Mouse (Mus musculus) kidney, adult 8-10 months (tissue): ENCODE measurements at regions not wholly inside any gene's neighbourhood (a gene's known extent, or its start where the extent isn't known, plus 50 kb on each side); places are given as distances from the start of the nearest gene placed in this dataset.

Experiments
- DNase-seq, 2 experiments: peaks; one replicate each; pipeline ENCODE4 v3.0.0; 2022

- DNase-seq = no peak
Observed at GRCm38 (mm10) chr2:75422798-75423685, 236.0 kb upstream of the Hnrnpa3 start.

- no peak for DNase-seq
Observed at GRCm38 (mm10) chr2:75423872-75424271, 235.2 kb upstream of the Hnrnpa3 start.

- DNase-seq = no peak
Observed at GRCm38 (mm10) chr2:75424363-75424762, 234.7 kb upstream of the Hnrnpa3 start.

GRCm38 (mm10) chr2:75424911-75425310 is 234.2 kb upstream of the Hnrnpa3 start:
- DNase-seq = no peak

DNA sequence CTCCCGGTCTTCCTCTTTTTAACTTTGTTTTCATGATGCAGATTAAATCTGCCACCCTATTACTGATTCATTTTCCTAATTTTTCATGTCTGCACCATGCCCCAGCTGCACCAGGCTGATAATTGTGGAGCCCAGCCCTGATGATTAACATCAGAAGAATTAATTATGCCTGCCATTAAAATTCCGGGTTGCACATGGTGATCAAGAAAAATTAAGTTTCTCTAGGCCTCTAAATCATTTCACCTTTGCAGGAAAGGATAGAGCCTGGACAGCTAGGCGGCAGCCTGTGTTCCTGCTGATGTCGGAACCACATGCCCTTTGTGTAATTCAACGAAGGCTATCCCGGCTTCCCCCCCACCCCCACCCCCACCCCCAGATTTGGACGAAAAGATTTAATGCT is 233.7 kb upstream of the Hnrnpa3 start:
- DNase-seq = no peak

GRCm38 (mm10) chr2:75425791-75426190 is 233.3 kb upstream of the Hnrnpa3 start:
- no peak for DNase-seq

- DNase-seq = no peak
Observed at GRCm38 (mm10) chr2:75427936-75428458, 231.1 kb upstream of the Hnrnpa3 start.

GRCm38 (mm10) chr2:75430161-75430940 is 228.7 kb upstream of the Hnrnpa3 start:
- DNase-seq = no peak

DNA sequence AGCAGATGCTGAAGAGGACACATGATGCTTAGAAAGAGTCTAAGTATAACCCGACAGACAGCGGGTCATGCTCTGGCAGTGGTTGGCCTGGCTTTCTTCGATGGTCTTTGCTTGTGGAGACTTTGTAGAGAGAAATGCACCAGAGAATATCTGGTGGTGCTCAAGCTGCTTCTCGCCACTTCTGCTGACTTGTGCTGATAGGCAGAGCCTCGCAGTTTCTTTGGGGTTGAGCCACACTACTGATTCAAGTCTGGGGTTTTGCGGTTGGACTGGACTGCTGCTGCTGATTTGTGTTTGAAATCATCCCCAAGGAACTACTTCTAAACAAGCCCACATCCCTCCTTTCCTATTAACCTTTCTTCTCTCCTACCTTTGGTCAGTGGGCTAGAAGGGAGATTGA is 227.1 kb upstream of the Hnrnpa3 start:
- no peak for DNase-seq

DNA sequence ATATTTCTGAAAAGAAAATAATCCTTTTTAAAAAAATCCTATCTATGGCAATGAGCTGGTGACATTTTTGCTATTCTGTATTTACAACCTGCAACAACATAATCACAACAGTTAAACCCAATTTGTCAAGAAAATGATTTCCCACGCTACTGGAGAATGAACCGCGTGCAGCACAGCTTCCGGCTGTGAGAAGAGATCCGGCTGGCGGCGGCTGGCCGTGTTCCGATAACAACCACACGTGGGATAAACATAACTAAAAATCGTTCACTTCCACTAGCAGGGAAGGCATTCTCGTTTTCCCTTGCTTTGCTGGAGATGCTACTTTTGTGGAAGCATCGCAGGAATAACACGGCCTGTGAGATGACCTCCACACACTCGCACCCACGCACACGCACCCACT is 224.5 kb upstream of the Hnrnpa3 start:
- no peak for DNase-seq

- no peak for DNase-seq
Observed at GRCm38 (mm10) chr2:75439522-75440230, 219.4 kb upstream of the Hnrnpa3 start.

GRCm38 (mm10) chr2:75442632-75443031 is 216.4 kb upstream of the Hnrnpa3 start:
- DNase-seq = no peak

DNA sequence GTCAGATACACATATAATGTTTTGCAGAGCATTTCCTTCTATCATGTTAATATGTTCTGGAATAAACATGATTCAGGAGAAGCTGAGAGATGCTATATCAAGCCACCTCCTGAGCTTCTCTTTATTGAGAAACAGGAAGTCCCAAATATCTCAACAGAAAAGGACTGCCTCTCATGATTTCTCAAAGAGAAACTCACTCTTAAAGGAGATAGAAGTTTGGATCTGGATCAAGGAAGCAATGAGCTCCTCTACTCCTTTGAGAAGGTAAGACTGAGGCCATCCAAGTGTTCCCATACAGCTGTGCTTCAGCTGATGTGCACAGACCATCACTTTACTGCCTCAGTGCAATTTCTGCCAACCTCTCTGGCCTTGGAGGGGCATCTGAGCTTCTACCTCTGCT is 213.9 kb upstream of the Hnrnpa3 start:
- no peak for DNase-seq

DNA sequence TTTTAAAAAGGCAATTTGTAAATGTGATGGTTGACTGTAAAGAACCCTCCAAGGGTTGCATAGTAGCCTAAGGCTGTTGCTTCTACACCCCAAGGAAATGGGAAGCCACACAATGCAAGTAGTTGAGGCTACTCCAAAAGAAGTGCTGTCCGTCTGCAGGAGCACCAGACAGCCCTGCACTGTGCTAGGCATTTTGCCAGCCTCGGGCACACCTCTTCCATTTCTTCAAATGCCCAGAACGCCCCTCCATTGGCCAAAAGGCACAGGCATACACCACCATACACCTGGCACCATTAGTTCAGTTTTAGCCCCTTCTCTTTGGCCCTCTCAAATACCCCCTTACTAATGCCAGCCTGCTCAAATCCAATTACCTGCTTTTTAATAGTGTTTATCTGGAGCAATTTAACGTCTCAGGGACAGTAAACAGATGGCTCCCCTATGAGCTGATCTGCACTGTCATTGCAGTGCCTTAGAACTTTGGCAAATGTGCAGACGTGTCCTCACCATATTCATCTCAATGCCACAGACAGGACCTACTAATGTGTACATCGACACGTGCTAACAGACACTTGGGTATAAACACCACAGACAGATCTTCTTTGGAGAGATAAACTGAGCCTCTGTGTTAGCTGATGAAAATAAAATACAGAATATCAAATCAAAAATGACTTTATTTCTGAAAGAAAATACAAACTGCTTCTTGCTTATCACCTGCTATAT is 211.9 kb upstream of the Hnrnpa3 start:
- DNase-seq = no peak

GRCm38 (mm10) chr2:75448221-75448620 is 210.8 kb upstream of the Hnrnpa3 start:
- no peak for DNase-seq

DNA sequence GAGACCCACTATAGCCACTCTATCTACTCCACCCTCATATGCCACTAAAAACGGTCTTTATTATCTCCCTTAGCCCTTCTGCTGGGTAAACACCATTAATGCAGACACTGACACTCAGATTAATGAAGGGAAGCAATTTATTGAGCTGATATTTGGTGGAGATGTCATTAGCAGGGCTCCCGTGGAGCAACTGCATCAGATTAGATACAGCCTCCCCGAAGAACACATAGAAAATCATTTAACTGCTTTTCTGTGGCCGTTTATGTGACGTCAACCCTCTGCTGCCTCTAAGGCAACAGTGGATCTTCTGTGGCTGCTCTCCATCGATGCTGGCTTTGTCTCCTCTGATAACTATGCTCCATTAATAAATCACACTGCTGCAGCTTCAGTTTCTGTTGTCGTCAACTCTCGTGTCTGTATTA is 207.2 kb upstream of the Hnrnpa3 start:
- DNase-seq = no peak

DNA sequence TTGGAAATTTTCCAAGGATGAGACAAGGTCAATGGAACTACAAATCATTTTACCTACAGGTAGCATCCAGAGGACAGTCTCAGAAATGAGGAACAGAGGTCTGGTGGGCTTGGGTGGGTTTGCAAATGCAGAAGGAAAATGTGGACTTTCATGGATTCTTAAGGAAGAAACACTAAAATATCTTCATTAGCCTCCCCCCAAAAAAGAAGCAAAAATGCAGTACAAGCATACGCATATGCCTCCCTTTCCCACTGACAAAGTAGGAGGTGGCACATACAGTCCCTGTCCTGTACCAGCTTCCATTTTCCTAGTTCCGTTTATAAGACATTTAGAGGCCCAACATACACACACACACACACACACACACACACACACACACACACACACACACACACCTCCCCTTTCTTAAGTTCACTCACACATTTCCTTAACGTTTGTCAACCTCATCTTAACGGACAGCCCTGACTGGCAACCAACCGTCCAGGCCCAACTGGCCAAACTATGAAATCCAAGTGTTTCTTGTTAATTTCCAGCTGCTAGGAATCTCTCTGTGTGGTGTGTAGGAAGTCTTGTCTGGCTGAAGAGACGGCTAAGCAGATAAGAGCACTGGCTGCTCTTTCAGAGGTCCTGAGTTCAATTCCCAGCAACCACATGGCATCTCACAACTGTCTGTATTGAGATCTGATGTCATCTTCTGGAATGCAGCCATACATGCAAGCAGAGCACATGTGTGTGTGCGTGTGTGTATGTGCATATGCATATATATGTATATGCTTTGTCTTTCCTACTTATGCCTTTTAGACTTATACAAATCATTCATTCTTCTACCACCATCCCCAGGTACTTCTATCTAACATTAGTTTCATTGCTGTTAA is 206.6 kb upstream of the Hnrnpa3 start:
- no peak for DNase-seq

- no peak for DNase-seq
Observed at GRCm38 (mm10) chr2:75455481-75455880, 203.6 kb upstream of the Hnrnpa3 start.

GRCm38 (mm10) chr2:75456272-75456671 is 202.8 kb upstream of the Hnrnpa3 start:
- no peak for DNase-seq

GRCm38 (mm10) chr2:75457423-75457822 is 201.6 kb upstream of the Hnrnpa3 start:
- DNase-seq = no peak

DNA sequence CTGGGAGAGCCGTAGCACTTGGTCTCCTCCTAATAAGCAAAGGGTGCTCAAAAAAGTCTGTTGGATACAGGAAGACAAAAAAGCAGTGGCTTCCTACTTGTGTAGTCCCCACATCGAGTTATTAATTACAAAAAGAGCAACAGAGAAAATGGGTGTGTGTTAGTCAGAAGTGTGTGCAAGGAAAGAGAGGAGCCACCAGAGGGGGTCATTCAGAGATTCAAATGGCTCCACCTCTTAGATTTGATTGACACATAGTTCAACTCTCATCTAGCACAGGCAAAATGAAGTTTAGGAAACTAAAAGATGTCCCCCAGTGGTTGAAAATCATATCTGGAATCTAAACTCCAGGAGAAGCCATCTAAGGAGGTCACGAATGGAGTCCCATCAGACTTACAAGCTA is 200.2 kb upstream of the Hnrnpa3 start:
- no peak for DNase-seq
